Mouse (Mus musculus) kidney, adult 2 months (tissue): ENCODE measurements around the gene Kif19a. TPM values are rescaled to one million over a fixed set of nuclear protein-coding genes. Genes with fewer than 3 reads are reported as not detected.
A peak's percentile ranks its signal among the peaks of the same experiment; 100 is the strongest.

Source experiments
- DNase-seq: peaks from one replicate; pipeline ENCODE4 v3.0.0; 2021
- H3K27ac ChIP-seq: fragments of 200-500 bp; 2 replicates; pipeline ENCODE4 v1.5.1; 2012; ENCODE audit warnings: low read depth, low read length, control low read depth, inconsistent platforms; ENCODE audit not compliant: insufficient read depth
- H3K27me3 ChIP-seq: fragments of 200-500 bp; replicated peaks from 2 replicates; pipeline ENCODE4 v1.6.1; 2012; ENCODE audit warnings: mild to moderate bottlenecking, moderate library complexity, low read length, inconsistent platforms; ENCODE audit not compliant: control insufficient read depth, insufficient read depth
- H3K36me3 ChIP-seq: fragments of 200-500 bp; 2 replicates; pipeline ENCODE4 v1.6.1; 2012; ENCODE audit warnings: mild to moderate bottlenecking, moderate library complexity, low read length, inconsistent platforms; ENCODE audit not compliant: control insufficient read depth, insufficient read depth
- H3K4me1 ChIP-seq: fragments of 200-500 bp; 2 replicates; pipeline ENCODE4 v1.6.1; 2011; ENCODE audit warnings: low read length; ENCODE audit not compliant: control insufficient read depth, insufficient read depth
- H3K4me3 ChIP-seq: fragments of 200-500 bp; 2 replicates; pipeline ENCODE4 v1.5.1; 2011; ENCODE audit warnings: mild to moderate bottlenecking, low read depth, low read length, control low read depth; ENCODE audit not compliant: insufficient read depth
- CTCF ChIP-seq: fragments of 200-500 bp; conservative IDR thresholded peaks from 2 replicates; pipeline ENCODE4 v1.5.1; 2011; ENCODE audit warnings: low read depth, mild to moderate bottlenecking, control low read depth, low read length, moderate library complexity, mixed read lengths; ENCODE audit not compliant: insufficient read depth, insufficient read length
- POLR2A ChIP-seq: fragments of 200-500 bp; IDR thresholded peaks from one replicate; pipeline ENCODE4 v1.6.1; 2011; ENCODE audit warnings: low read depth, low read length, control low read depth
- WGBS: fragments of 180-500 bp; shearing (Covaris S2); methylation state at CpG from one replicate; pipeline ENCODE4 v1.1.7; 2018; 5-methylcytosine and 5-hydroxymethylcytosine counted together
- polyA plus RNA-seq: library from polyadenylated mRNA; depleted of rRNA; stranded (reverse); fragments of >200 nt; gene quantifications from 2 replicates; pipeline ENCODE4 v1.2.3, GENCODE M21; 2012

Kif19a gene
- polyA plus RNA-seq, 1 experiment: 0.38 TPM

- Histone ChIP-seq H3K27me3 (no peaks in the 10 kb centered on the region), H3K27ac (no peak overlapping the region), H3K4me3 (no peak overlapping the region), H3K36me3 (no peaks in the 10 kb centered on the region), H3K4me1 (no peaks in the 10 kb centered on the region)
- TF ChIP-seq POLR2A (no peak), CTCF (no peak)
- WGBS: 64% methylated on average over 14 of the region's 14 CpGs
- no peak for DNase-seq
Observed at GRCm38 (mm10) chr11:114807686-114808427, 42.7 kb downstream of the Kif19a start.

GRCm38 (mm10) chr11:114809371-114809770 lies 44.2 kb downstream of the Kif19a start:
- no peak overlapping the region for H3K4me3 ChIP-seq
- no peak overlapping the region for H3K27ac ChIP-seq
- DNase-seq: no peak
- 81% methylated on average over 1 of the region's 1 CpGs for WGBS
- no peak for TF ChIP-seq POLR2A
- 0 out of 2 replicates have a peak, but pooled peaks have one; percentile 10 for TF ChIP-seq CTCF
- no peaks in the 10 kb centered on the region for H3K4me1 ChIP-seq
- H3K27me3 ChIP-seq: no peaks in the 10 kb centered on the region
- no peaks in the 10 kb centered on the region for H3K36me3 ChIP-seq

- TF ChIP-seq CTCF (no peak), POLR2A (no peak)
- no peaks in the 10 kb centered on the region for H3K36me3 ChIP-seq
- DNase-seq: no peak
- no peaks in the 10 kb centered on the region for H3K27me3 ChIP-seq
- H3K27ac ChIP-seq: no peak overlapping the region
- 52% methylated on average over 4 of the region's 4 CpGs for WGBS
- no peaks in the 10 kb centered on the region for H3K4me1 ChIP-seq
- no peak overlapping the region for H3K4me3 ChIP-seq
Observed at GRCm38 (mm10) chr11:114810344-114810743, 45.2 kb downstream of the Kif19a start.

- Histone ChIP-seq H3K4me3 (no peak overlapping the region), H3K4me1 (no peaks in the 10 kb centered on the region), H3K27me3 (no peaks in the 10 kb centered on the region), H3K36me3 (no peaks in the 10 kb centered on the region), H3K27ac (no peak overlapping the region)
- no peak for TF ChIP-seq POLR2A
- TF ChIP-seq CTCF: peak; percentile 89
- WGBS: 11% methylated on average over 6 of the region's 6 CpGs
- peak; percentile 93 for DNase-seq
Observed at GRCm38 (mm10) chr11:114812731-114813240, 47.6 kb downstream of the Kif19a start.

- no peak overlapping the region for H3K4me3 ChIP-seq
- no peaks in the 10 kb centered on the region for H3K36me3 ChIP-seq
- 82% methylated on average over 11 of the region's 11 CpGs for WGBS
- no peak for DNase-seq
- no peaks in the 10 kb centered on the region for H3K4me1 ChIP-seq
- H3K27ac ChIP-seq: no peak overlapping the region
- H3K27me3 ChIP-seq: no peaks in the 10 kb centered on the region
- TF ChIP-seq CTCF (no peak), POLR2A (no peak)
Observed at GRCm38 (mm10) chr11:114814873-114815592, 49.8 kb downstream of the Kif19a start.

- DNase-seq: no peak
- no peaks in the 10 kb centered on the region; the same call in 1 of the 2 replicates for H3K4me1 ChIP-seq
- no peak for TF ChIP-seq CTCF
- no peak for TF ChIP-seq POLR2A
- WGBS: 92% methylated on average over 4 of the region's 4 CpGs
- no peak overlapping the region for H3K4me3 ChIP-seq
- no peaks in the 10 kb centered on the region for H3K36me3 ChIP-seq
- no peak overlapping the region for H3K27ac ChIP-seq
- no peaks in the 10 kb centered on the region for H3K27me3 ChIP-seq
Observed at GRCm38 (mm10) chr11:114816934-114817333, 51.7 kb downstream of the Kif19a start.

GRCm38 (mm10) chr11:114818185-114818584 lies 53.0 kb downstream of the Kif19a start:
- DNase-seq: peak; percentile 31
- Histone ChIP-seq H3K36me3 (no peaks in the 10 kb centered on the region), H3K27me3 (no peaks in the 10 kb centered on the region), H3K4me1 (peaks cover 10% of the 10 kb centered on the region; the same call in 1 of the 2 replicates), H3K27ac (no peak overlapping the region), H3K4me3 (no peak overlapping the region)
- 78% methylated on average over 7 of the region's 7 CpGs for WGBS
- TF ChIP-seq CTCF (no peak), POLR2A (no peak)
